Mouse (Mus musculus): ENCODE measurements around the gene Gfral.

Gfral gene

GRCm38 (mm10) chr9:76213557-76213956 lies at the start of gene Gfral:
Gene Gfral (minus strand): TSS chr9:76213657.
- DNase-seq (ENCODE audit: low spot score), result no peak

DNA sequence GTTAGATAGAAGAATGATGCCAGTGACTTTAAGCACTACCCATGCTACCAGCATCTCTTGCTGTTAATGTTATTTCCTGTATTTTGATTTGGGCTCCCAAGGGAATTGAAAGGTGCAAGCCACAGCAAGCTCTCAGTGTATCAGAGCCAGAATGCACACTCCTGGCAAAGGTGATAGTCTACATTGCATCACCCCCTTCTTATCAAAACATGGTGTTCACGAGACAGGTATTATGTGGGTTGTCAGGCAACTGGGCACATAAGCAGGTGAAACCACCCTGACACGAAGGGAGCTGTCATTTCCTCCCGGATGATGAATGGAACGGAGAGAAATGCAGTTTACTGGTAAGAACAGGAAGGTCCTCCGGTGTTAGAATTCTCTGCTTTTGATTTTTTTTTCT lies 44.3 kb upstream of the Gfral start:
- DNase-seq (ENCODE audit: low spot score), result no peak

DNA sequence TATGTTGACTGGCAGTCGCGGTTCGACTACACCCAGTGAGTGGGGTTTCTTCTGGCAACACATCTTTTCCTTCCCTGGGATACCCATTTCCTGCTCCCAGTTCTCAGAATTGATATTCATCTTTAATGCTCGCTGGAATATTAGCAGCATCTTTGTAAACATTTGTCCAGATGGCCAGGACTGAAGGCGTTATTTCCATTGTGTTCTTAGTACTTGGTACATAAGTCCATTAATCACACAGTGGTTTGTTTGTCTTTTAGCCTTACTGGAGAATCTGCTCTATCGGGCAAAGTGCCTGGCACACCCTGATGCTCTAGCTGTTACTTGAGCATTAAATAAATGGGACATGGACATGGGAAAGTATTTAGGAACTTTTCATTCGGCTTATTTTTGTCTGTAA lies 39.1 kb upstream of the Gfral start:
- DNase-seq (ENCODE audit: low spot score), result no peak

- no peak for DNase-seq (ENCODE audit: low spot score)
These were observed 38.7 kb upstream of the Gfral start for GRCm38 (mm10) chr9:76252109-76252508.

DNA sequence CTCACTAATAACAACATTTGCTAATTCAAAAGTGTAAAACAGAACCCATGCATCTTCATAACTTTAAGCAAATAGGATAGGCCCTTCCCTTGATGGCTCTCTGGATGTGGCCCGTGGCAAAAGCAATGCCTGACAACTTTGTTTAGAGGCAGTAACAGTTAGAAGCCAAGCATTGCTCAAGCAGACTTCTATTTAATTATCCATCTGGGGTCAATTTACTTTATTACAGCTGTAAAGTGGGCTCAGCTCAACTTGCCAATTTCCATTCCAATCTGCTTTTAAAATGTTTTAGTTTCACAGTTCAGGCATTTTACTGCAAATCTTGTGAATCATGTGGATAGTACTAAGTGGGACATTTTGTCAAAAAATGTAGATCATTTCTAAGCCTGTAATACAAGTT lies 28.9 kb upstream of the Gfral start:
- DNase-seq (ENCODE audit: low spot score), result no peak

DNA sequence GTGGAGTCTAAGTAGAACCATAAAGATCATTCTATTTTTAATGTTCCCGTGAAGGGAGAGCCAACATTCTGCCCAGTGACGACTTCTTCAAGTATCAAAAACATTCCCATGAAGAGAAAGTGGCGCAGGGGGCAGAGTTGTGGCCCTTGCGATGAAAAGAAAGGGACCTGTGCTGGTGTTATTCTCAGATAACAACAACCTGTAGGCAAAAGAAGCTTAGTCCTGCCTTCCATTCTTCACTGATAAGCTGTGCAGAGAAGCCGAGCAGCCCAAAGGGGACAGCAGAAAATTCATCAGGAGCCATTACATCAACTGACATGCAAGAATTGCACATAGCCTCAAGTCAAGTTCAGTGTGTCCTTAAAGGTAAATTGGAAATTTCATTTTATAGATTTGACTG lies 24.5 kb upstream of the Gfral start:
- no peak for DNase-seq (ENCODE audit: low spot score)

DNA sequence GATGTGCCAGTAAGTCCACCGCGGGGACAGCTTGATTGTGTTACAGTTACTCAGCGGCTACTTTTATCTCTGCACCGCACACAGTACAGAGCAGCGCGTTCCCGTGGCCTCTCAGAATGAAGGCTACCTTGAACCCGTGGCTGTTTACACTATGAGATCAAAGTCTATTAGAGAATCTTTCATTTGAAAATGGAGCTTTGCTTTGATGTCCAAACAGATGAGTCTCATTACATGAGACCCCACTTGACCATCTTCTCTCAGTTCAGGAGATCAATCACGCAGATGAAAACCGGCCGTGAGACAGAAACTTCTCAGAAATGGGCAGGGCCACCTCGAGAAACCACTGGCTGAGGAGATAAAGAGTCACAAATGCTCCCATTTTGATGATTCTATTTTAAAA lies 23.8 kb upstream of the Gfral start:
- no peak for DNase-seq (ENCODE audit: low spot score)

DNA sequence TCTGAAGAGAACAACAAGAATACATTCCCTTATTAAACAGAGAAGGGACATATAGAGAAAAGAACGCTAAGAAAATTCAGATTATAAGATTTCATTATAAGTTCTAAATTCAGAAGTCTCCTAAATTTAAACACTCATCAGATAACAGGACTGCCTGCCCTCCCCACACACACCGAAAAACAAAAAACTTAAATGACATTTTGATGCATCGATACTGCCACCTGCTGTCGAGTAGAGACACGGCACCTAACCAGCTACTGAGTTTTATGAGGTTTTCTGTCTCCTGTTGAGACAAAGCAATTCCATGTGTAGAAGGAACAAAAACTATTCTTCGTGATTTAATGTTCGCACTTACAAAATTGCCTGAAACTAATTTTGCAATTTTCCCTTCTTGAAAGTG lies 23.2 kb upstream of the Gfral start:
- DNase-seq (ENCODE audit: low spot score), result peak; percentile 62

- no peak for DNase-seq (ENCODE audit: low spot score)
These were observed 22.6 kb upstream of the Gfral start for GRCm38 (mm10) chr9:76235945-76236503.

DNA sequence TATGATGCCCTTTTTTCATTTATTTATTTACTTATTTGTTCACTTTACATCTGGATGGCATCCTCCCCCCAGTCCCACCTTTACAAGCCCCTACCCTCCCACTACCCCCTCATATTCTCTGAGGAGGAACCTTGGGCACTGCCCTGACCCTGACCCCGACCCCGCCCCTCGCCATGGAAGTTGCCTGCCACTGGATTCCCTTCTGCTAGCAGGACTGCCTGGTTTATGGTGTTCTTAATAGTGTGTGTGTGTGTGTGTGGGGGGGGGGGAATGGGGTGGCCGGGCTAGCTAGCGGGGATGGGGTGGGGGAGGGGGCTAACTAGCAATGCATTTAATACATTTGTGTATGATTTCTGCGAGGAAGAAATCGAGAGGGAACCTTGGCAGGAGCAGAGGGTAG lies 21.4 kb upstream of the Gfral start:
- no peak for DNase-seq (ENCODE audit: low spot score)

DNA sequence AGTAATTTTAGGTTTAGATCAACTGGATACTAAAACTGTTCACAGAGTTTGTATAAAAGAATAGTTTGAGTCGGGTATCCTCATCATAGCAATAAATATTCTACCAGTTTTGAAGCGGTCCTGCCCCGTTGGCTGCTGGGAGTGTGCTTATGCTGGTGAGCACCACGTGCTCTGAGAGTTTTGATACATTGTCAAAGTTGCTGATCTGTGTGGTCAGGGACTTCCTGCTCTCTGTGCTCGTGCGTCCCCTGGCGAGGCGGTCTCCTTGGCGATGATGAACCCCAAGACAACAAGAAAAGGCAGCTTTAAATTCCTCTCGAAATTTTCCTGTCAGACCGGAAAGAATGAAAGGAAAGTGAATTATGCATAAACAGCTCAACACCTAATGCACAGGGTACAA lies 16.9 kb upstream of the Gfral start:
- DNase-seq (ENCODE audit: low spot score), result peak; percentile 2

GRCm38 (mm10) chr9:76217178-76217975 lies 3.9 kb upstream of the Gfral start:
- DNase-seq (ENCODE audit: low spot score), result no peak

DNA sequence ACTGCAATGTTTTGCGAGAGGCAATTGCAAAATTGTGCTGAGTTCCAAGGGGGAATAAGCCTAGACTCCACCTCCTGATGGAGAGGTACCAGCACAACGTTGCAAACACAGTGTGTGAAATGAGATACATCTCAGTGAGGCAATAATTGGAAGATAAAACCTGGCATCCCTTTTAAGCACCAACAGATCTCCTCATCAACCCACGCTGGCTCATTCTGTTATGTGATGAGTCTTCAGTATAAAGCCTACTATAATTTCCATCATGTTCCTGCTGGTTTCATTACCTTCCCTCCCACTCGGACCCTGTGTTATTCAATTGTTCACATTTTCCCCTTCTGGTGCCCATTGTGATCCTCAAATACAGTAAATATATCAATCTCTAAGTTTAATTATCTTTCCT lies 1.2 kb upstream of the Gfral start:
- no peak for DNase-seq (ENCODE audit: low spot score)

DNA sequence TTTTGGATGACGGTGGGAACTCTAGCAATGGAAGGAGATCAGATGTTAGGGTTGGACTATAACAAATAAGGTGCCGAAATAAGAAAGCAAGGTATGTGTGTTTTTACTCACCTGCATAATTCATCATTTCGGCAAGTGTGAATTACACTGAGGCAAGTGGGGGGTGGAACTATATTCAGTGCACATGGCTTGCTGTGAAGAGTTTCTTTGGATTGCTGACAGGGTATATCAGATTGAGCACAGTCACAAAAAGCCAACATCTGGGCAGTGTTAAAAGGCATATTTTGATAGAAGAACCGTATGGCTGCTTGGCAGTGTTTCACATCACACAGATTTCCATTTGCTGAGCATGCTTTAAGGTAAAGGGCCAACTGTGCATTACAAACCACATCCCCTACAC lies 16.5 kb downstream of the Gfral start:
- no peak for DNase-seq (ENCODE audit: low spot score)

GRCm38 (mm10) chr9:76179221-76179620 lies 34.2 kb downstream of the Gfral start:
- no peak for DNase-seq (ENCODE audit: low spot score)

DNA sequence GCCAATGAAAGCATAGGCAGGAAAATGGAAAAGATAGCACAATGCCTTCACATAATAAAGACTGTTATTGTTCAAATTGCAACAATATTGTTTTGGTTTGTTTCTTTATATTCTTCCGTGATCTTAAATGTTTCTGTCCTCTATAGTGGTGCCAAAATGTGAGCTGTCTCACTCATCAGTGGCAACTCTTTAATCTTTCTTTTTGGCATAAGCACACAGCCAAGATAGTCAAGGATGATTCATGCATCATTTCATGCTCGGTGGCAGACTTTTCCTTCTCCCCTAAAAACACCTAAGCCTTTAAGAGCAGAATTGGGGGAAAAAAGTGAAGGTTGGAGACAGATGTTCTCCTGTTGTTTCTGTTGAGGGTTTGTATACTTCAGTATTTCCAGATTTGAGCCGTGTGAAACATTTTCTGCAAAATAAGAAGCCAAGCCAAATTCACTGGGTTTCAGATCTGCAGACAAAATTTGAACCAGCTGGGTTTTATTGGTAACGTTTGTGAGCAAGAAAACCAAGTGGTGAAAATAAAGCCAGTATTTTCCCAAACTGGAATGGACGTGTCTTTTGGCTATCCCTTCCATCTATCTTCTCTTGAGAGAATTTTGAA lies 40.7 kb downstream of the Gfral start:
- DNase-seq (ENCODE audit: low spot score), result no peak

DNA sequence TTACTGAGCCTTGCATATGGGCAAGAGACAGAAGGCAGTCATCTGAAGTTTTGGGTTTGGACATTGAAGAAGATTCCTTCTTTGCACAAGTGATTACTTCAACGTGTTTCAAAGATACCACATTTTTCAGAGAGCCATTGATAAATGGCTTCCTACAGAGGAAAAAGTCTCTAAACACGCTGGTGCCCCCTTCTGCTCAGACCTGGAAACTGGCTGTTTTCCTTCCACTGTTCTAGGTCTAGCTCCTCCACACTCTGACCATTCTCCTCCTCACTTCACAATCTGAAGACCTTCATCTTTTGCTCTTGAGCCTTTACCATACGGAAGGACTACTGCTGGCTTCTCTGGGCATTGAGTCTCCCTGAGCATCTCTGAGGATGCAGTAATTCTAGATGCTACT lies 45.1 kb downstream of the Gfral start:
- no peak for DNase-seq (ENCODE audit: low spot score)

GRCm38 (mm10) chr9:76162446-76162845 lies 51.0 kb downstream of the Gfral start:
- no peak for DNase-seq (ENCODE audit: low spot score)

DNA sequence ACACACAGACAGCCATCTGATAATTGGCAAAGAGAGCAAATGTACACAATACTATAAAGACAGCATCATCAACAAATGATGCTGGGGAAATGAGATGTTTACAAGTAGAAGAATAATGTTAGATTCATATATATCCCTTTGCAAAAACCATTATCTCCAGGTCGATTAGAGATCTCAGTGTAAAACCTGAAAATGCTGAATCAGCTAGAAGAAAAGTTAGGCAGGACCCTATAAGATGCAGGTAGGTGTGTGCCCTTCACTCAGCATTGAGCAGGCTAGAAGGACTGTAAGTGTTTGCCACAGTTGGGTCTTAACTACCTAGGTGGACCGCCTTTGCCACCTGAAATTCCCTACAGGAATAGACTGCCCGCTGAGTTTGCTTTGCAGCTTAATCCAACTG lies 67.9 kb downstream of the Gfral start:
- no peak for DNase-seq (ENCODE audit: low spot score)

- DNase-seq (ENCODE audit: low spot score), result no peak
These were observed 74.9 kb downstream of the Gfral start for GRCm38 (mm10) chr9:76138378-76139109.

DNA sequence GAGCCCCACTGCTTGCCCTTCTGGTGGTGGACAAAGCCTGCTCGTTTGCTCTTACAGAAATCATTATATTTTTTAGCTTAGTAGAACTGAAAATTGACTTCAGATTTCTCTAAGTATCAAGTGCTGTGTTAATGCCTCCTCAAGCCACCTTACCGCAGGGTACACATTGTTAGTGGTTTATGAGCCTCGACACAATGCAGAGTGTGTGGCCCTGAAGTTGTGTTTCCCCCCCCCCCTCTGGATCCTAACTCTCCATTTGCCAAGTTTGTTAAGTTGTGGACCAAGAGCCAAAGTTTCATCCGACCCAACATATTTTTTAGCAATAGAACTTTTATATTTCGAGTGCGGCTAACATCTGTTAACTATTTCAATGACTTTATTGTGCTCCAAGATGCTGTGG lies 79.4 kb downstream of the Gfral start:
- DNase-seq (ENCODE audit: low spot score), result no peak

DNA sequence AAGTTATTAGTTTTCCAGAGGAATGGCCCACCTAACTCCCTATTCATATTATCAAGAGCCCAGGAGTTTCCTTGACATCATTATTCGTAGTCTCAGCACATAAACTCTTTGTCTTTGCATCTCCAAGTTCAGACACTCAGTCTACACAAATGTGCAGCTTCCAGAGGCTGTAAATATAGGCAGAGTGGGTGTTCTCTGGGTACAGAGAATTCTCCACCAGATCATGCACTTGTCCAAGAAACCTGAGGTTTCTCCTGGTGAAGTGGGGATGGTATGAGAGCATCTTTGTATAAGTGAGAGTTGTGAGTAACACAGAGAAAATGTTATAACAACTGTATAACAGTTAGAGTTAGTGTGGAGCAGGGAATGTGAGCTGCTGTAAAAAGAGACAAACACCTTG lies 84.1 kb downstream of the Gfral start:
- no peak for DNase-seq (ENCODE audit: low spot score)

DNA sequence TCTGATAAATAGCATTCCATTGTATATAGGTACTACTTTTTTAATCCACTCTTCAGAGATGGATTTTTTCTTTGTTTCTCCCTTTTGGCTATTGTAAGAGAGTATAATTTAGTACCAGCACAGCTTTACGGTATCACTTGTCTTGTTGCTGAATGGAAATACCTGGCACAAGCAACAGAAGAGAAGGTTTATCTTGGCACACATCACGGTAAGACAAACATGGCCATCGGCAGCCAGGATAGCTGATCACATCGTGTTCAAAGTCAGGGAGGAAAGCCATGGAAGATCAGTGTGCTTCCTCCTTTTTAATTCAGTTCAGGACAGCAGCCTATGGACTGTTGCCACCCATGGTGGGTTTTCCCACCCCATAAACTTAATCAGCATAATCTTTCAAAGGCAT lies 89.2 kb downstream of the Gfral start:
- no peak for DNase-seq (ENCODE audit: low spot score)
